Mouse (Mus musculus) MN1 (cell line): Measurements from ENCODE around the gene Ptgdr2.

Source experiments
- DNase-seq: peaks from one replicate; pipeline ENCODE4 v3.0.0-alpha.2; 2016; ENCODE audit warnings: low spot score

Ptgdr2 gene

GRCm38 (mm10) chr19:10937110-10937563, at the start of gene Ptgdr2:
TSS of gene Ptgdr2 (plus strand) at chr19:10937160.
- no peak for DNase-seq

- no peak for DNase-seq
These were observed 44.8 kb upstream of the Ptgdr2 start for GRCm38 (mm10) chr19:10892201-10892600.

- peak; percentile 96 for DNase-seq
These were observed 41.9 kb upstream of the Ptgdr2 start, which contains the start of gene Prpf19 for GRCm38 (mm10) chr19:10895016-10895528. TSS of gene Prpf19 (plus strand) at chr19:10895231.

DNA sequence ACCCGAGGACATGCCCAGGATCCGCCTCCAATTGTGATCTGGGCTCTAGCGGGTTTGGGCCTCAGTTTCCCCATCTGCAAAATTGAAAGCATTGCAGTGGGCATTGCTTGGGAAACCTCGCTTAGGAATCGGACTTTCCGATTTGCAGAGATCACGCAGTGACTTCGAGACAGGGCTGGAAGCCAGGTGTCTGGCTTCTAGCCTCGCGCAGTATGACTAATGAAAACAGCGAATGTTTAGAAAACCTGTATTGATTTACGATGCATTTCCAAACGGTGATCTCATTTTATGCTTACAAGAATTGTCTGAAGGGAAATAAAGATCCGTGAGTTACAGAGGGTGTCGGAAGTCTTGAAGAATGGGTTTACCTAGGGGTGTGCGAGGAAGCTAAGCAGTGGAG, 41.3 kb upstream of the Ptgdr2 start:
- peak; percentile 64 for DNase-seq

- no peak for DNase-seq
These were observed 40.1 kb upstream of the Ptgdr2 start for GRCm38 (mm10) chr19:10896849-10897248.

DNA sequence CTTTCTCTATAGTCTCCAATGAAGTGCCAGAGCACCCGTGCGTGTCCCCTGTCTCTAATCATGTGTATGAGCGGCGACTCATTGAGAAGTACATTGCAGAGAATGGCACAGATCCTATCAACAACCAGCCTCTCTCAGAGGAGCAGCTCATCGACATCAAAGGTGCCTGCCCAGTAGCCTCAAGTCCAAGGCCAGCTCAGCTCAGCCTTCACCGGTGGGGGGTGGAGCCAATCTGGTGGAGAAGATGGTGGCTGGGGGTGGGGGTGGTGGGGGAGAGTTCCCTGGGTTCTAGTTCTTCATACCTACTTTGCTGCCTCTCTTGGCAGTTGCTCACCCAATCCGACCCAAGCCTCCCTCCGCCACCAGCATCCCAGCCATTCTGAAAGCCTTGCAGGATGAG, 39.5 kb upstream of the Ptgdr2 start:
- no peak for DNase-seq

- DNase-seq, result peak; percentile 40
These were observed 36.6 kb upstream of the Ptgdr2 start for GRCm38 (mm10) chr19:10900315-10900714.

DNA sequence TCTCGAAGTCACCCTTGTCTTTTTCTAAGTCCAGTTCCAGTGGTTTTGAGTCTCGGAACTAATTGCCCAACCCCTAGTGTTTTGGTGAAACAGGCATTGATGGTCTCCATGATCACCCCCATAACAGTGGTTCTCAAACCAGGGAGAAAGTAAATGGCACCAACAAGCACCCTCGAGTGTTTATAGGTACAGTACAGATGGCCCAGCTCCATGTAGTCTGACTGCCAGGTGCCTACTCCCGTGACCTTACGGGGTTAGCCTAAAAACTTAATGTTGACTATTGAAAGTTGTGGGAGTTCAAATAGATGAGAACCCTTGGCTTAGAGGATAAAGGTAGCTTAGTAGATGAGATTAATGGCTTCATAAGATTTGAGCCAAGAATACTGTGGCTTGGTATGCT, 35.9 kb upstream of the Ptgdr2 start:
- DNase-seq, result no peak

- no peak for DNase-seq
These were observed 32.4 kb upstream of the Ptgdr2 start for GRCm38 (mm10) chr19:10904512-10904911.

DNA sequence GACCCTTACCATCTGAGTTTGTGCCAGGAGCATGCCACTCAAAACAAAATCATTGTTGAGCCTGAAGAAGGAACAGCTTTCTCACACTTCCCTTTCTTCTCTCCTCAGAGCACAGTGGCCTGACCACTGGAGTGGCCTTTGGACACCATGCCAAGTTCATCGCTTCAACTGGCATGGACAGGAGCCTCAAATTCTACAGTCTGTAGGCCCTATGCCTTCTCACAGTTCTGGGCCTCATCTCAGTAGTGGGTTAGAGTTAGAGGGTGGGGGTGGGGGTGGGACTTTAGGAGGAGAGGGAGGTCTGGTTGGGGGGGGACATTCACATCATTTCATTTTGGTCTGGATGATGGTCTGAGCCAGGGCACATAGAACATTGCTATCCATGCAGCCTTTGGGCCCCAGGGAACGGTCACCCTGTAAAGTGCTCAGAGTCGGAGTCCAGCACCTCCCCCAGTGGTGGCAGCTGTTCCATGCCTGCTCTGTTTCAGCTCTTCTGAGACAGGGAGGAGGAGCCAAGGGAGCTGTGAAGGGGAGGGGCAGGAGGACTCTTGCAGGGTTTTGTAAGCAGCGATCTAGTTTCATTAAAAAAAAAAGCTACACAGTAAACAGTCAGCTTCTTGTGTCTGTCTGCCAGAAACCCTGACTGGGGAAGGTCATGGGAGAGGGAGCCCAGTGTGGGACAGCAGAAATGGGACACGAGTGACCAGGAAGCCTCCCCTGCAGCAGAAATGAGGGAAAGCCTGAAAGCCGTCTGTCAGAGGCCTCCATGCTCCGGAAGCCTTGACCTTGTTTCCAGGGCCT, 31.8 kb upstream of the Ptgdr2 start:
- DNase-seq, result peak; percentile 74

DNA sequence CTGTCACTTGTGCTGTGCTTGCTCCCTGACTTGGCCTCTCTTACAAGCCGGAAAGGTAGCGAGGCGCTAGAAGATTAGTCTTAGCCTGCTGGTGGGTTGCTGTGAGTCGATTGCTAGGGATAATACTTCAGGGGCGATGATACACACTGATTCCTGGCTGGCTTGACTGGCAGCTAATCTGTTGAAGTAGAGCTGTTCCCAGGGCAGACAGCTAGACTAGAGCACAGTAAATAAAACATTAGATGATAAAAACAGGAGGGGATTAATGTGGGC, 31.3 kb upstream of the Ptgdr2 start:
- DNase-seq, result no peak

DNA sequence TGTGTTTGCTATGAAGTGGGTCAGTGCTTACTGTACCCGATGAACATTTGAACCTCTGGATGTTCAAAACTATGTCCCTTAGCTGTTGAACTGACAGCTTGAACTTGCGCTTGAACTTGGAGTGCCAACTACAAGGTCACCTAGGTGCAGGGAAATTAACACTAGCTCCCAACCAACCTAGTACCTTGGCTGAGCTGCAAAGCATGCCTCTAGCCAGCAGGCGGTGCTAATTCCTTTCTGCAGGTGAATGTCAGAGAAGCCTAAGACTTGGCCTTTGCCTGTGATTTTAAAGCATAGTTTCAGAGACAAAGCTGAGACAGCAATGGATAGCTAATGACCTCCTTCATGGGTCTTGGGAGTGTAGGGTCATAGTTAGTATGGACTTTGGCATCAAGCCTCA, 29.1 kb upstream of the Ptgdr2 start:
- DNase-seq, result peak; percentile 64

GRCm38 (mm10) chr19:10909087-10909721, 27.8 kb upstream of the Ptgdr2 start:
- DNase-seq, result no peak

DNA sequence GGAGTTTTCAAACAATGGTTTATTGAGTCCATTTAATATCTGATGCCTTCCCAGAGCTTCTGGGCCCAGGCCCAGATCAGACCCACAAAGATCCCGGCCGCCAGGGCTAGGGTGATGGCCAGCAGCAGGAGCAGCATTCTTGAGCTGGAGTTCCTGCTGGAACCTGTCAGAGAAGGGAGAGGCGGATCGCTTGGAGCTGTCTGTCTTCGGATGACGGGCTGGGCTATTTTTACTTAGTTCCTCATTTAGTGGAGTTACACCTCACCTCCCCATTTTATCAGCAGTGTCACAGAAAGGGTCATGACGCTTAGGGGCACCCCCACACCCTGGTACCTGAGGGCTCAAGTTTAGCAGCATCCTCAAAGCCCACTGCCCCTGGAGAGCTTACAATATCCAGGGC, 22.7 kb upstream of the Ptgdr2 start:
- DNase-seq, result no peak

DNA sequence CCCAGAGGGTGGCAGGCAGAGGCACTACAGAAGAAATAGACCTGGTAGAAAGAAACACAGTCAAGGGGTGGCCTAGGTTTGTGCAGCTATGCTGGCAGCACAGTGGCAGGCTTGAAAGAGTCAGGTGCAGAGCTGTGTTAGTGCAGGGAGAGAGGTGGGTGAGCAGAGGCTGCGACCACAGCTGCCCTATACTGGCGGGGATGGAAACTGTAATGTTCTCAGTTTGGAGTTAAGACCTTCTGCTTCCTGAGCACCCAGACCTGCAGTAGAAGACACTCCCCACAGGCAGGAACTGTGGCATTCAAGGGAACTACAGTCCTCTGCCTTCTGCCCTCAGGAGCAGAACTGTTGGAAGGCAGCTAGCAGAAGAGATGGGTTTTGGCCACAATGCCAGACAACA, 22.1 kb upstream of the Ptgdr2 start:
- no peak for DNase-seq

DNA sequence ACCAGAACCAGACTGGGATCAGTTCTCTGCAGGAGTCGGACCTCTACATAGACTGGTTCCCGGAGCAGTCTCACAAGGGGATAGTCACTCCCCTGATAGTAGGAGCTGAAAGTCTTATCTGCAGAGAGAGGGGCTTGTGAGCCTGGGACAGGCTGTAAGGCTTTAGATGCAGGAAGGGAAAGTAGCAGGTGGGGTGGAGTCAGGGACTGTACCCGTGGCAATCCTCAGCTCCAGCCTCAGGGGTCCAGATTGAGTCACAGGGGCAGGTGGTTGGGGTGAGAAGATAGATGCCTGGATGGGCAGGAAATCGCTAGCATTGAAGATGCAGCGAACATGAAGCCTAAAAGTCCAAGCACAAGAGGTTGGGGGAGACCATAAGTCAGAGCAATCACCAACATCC, 20.5 kb upstream of the Ptgdr2 start:
- no peak for DNase-seq

GRCm38 (mm10) chr19:10918321-10918991, 18.5 kb upstream of the Ptgdr2 start:
- DNase-seq, result no peak

DNA sequence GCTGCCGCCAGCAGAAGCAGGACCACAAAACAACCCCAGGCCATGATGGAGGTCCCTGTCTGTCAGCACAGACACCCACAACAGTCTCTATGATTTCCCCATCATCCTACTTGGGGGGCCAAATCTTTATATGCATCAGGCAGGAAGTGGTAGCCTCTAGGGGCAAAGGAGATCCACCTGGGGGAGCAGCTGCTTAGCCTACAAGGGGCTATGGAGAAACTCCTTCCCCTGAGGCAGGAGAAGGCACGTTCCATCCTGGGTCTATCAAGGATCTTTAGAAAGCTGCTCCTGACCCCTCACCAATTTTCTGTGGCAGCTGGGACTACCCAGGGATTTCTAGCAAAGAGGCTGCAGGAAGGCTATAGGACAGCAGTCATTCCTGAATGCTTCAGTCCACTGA, 16.4 kb upstream of the Ptgdr2 start, which contains the start of gene Zp1:
TSS of gene Zp1 (minus strand) at position 101 of the 400 bp plus-strand sequence.
- DNase-seq, result no peak

DNA sequence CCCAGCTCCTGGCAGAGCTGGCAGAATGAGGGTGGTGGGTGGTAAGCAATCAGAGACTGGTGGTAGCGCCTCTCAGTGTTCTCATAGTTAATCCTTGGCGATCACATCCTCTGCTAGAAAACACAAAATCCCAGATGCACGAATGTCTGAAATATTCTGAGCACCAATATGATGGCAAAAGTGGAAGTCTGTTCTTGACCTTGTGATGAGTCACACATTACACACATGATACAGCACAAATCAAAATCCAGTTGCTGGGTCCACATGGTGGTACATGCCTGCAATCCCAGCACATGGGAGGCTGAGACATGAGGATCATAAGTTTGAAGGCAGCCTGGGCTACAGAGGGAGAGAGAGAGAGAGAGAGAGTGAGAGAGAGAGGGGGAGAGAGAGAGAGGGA, 15.9 kb upstream of the Ptgdr2 start:
- no peak for DNase-seq

DNA sequence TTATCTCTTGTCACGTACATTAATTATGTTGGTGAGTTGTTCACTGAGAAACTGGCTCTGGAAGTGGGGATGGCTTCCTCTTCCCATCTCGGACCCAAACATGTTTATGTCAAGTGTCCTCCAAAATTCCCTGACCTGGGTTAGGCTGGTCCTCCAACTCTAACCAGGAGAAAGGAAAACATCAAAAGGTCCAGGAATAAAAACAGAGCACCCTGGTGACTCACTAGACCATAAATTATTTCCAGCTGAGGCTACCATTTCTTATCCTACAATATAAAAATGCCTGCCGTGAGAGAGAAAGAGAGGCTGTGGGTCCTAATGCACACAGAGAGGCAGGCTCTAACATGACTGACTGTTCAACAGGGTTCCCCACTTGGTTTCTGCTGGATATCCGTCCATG, 12.7 kb upstream of the Ptgdr2 start:
- DNase-seq, result peak; percentile 37

GRCm38 (mm10) chr19:10926123-10926621, 10.8 kb upstream of the Ptgdr2 start:
- peak; percentile 30 for DNase-seq

- peak; percentile 26 for DNase-seq
These were observed 10.3 kb upstream of the Ptgdr2 start for GRCm38 (mm10) chr19:10926666-10927065.

DNA sequence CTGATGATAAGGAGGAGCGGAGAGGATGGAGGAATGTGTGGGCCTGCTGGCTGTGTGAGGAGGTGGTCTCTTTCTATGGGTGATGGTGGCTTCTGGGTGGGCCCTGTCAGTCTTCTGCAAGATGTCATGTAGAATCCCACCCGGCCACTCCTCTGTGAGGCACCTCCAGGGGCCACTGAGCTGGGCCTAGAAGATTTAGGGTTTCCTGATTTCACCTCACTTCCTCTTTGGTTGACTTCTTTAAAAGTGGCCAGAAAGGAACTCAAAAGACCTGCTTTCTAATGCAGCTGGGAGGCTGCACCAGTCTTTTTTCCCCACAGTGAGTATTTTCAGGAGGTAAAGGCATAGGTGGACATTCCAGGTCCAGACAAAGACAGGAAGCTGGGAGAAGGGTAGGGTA, 6.3 kb upstream of the Ptgdr2 start:
- DNase-seq, result no peak
